Mouse (Mus musculus): ENCODE results near the gene Timm44. TPM values are rescaled to one million over a fixed set of nuclear protein-coding genes. Genes with fewer than 3 reads are reported as not detected.

Timm44 gene
- total and polyA plus RNA-seq, 3 experiments, result 174 to 199 TPM; not detected in 1

- Histone ChIP-seq H3K9ac (ENCODE audit: control insufficient read depth, low read depth, low read length, poor library complexity, severe bottlenecking) (no peak overlapping the region), H3K9me3 (replicated peaks; ENCODE audit: insufficient read depth, low read length) (no peaks in the 10 kb centered on the region), H3K36me3 (ENCODE audit: control insufficient read depth in 1 of 2, insufficient read depth in 2 of 2, low read length in 2 of 2) (peaks cover 2 to 4% of the 10 kb centered on the region in 2 experiments; a peak in 1 of 4 replicates), H3K4me3 (ENCODE audit: control insufficient read depth in 1 of 2, insufficient read depth in 1 of 2, low read depth in 2 of 2, low read length in 2 of 2) (no peak overlapping the region), H3K79me2 (ENCODE audit: control insufficient read depth, insufficient read depth, low read length, poor library complexity) (no peaks in the 10 kb centered on the region; the same call in 1 of the 2 replicates), H3K27me3 (ENCODE audit: control insufficient read depth in 1 of 2, insufficient read depth in 2 of 2, low read length in 2 of 2) (no peaks in the 10 kb centered on the region), H3K4me1 (ENCODE audit: control insufficient read depth in 1 of 2, insufficient read depth in 2 of 2, low read length in 2 of 2) (peaks cover 0 to 9% of the 10 kb centered on the region in 2 experiments; a peak in 2 of 4 replicates), H3K27ac (ENCODE audit: control insufficient read depth, low read depth, low read length) (no peak overlapping the region)
- TF ChIP-seq TBP (IDR thresholded peaks at IDR 0.05; ENCODE audit: low read depth, low read length), result no peak
- TF ChIP-seq MYC (IDR thresholded peaks at IDR 0.05; ENCODE audit: low read depth, low read length), result no peak
- no peak for TF ChIP-seq USF2 (IDR thresholded peaks at IDR 0.05; ENCODE audit: borderline replicate concordance in 1 of 2, insufficient read depth in 1 of 2, low read depth in 1 of 2, low read length in 2 of 2)
- TF ChIP-seq JUND (IDR thresholded peaks at IDR 0.05; ENCODE audit: low read depth, low read length), result no peak
- no peak for TF ChIP-seq HCFC1 (IDR thresholded peaks at IDR 0.05; ENCODE audit: low read depth, low read length)
- TF ChIP-seq ZKSCAN1 (IDR thresholded peaks at IDR 0.05; ENCODE audit: low read depth, low read length), result no peak
- no peak for TF ChIP-seq ZNF384 (IDR thresholded peaks at IDR 0.05; ENCODE audit: low read depth, low read length)
- TF ChIP-seq UBTF (IDR thresholded peaks at IDR 0.05; ENCODE audit: borderline replicate concordance, insufficient read depth, low read depth, low read length), result no peak
- no peak for TF ChIP-seq RAD21 (IDR thresholded peaks at IDR 0.05; ENCODE audit: low read depth, low read length)
- TF ChIP-seq EP300 (IDR thresholded peaks at IDR 0.05; ENCODE audit: low read depth in 1 of 2, low read length in 2 of 2), result no peak
- TF ChIP-seq USF1 (IDR thresholded peaks at IDR 0.05; ENCODE audit: low read depth, low read length), result no peak
- no peak for TF ChIP-seq NELFE (IDR thresholded peaks at IDR 0.05; ENCODE audit: low read depth, low read length)
- no peak for TF ChIP-seq BHLHE40 (IDR thresholded peaks at IDR 0.05; ENCODE audit: borderline replicate concordance, low read depth, low read length)
- TF ChIP-seq MXI1 (IDR thresholded peaks at IDR 0.05; ENCODE audit: low read depth, low read length), result no peak
- TF ChIP-seq E2F4 (IDR thresholded peaks at IDR 0.05; ENCODE audit: borderline replicate concordance, low read depth, low read length), result no peak
- no peak for TF ChIP-seq CHD1 (IDR thresholded peaks at IDR 0.05; ENCODE audit: low read depth, low read length)
- no peak for TF ChIP-seq CTCF (IDR thresholded peaks at IDR 0.05 in 2 of 3, conservative IDR thresholded peaks at IDR 0.05 in 1 of 3; ENCODE audit: control insufficient read depth in 1 of 3, insufficient read depth in 1 of 3, low read depth in 2 of 3, low read length in 3 of 3, poor library complexity in 1 of 3, severe bottlenecking in 1 of 3)
- no peak for TF ChIP-seq POLR2A (IDR thresholded peaks at IDR 0.05; ENCODE audit: control insufficient read depth in 1 of 2, insufficient read depth in 1 of 2, low read depth in 1 of 2, low read length in 2 of 2, poor library complexity in 1 of 2)
- no peak for TF ChIP-seq SMC3 (IDR thresholded peaks at IDR 0.05; ENCODE audit: low read depth, low read length)
- no peak for DNase-seq (ENCODE audit: low read depth, low spot score)
These were observed 28.5 kb downstream of the Timm44 start for GRCm38 (mm10) chr8:4247241-4247640.

GRCm38 (mm10) chr8:4245737-4246136, 30.0 kb downstream of the Timm44 start:
- Histone ChIP-seq H3K27me3 (ENCODE audit: control insufficient read depth in 1 of 2, insufficient read depth in 2 of 2, low read length in 2 of 2) (no peaks in the 10 kb centered on the region), H3K4me1 (ENCODE audit: control insufficient read depth in 1 of 2, insufficient read depth in 2 of 2, low read length in 2 of 2) (no peaks in the 10 kb centered on the region), H3K27ac (ENCODE audit: control insufficient read depth, low read depth, low read length) (no peak overlapping the region), H3K36me3 (ENCODE audit: control insufficient read depth in 1 of 2, insufficient read depth in 2 of 2, low read length in 2 of 2) (peaks cover under 1 to 6% of the 10 kb centered on the region in 2 experiments; a peak in 3 of 4 replicates), H3K4me3 (ENCODE audit: control insufficient read depth in 1 of 2, insufficient read depth in 1 of 2, low read depth in 2 of 2, low read length in 2 of 2) (no peak overlapping the region), H3K79me2 (ENCODE audit: control insufficient read depth, insufficient read depth, low read length, poor library complexity) (peaks cover 10% of the 10 kb centered on the region), H3K9ac (ENCODE audit: control insufficient read depth, low read depth, low read length, poor library complexity, severe bottlenecking) (no peak overlapping the region), H3K9me3 (replicated peaks; ENCODE audit: insufficient read depth, low read length) (no peaks in the 10 kb centered on the region)
- DNase-seq (ENCODE audit: low read depth, low spot score), result no peak
- no peak for TF ChIP-seq RCOR1 (IDR thresholded peaks at IDR 0.05; ENCODE audit: low read depth, low read length)
- TF ChIP-seq NELFE (IDR thresholded peaks at IDR 0.05; ENCODE audit: low read depth, low read length), result no peak
- no peak for TF ChIP-seq MXI1 (IDR thresholded peaks at IDR 0.05; ENCODE audit: low read depth, low read length)
- no peak for TF ChIP-seq NRF1 (IDR thresholded peaks at IDR 0.05; ENCODE audit: insufficient read depth, low read depth, low read length, poor library complexity, severe bottlenecking)
- TF ChIP-seq MAFK (IDR thresholded peaks at IDR 0.05; ENCODE audit: borderline replicate concordance, low read depth, low read length), result no peak
- no peak for TF ChIP-seq USF1 (IDR thresholded peaks at IDR 0.05; ENCODE audit: low read depth, low read length)
- TF ChIP-seq SIN3A (IDR thresholded peaks at IDR 0.05; ENCODE audit: low read length), result no peak
- no peak for TF ChIP-seq CTCF (IDR thresholded peaks at IDR 0.05 in 2 of 3, conservative IDR thresholded peaks at IDR 0.05 in 1 of 3; ENCODE audit: control insufficient read depth in 1 of 3, insufficient read depth in 1 of 3, low read depth in 2 of 3, low read length in 3 of 3, poor library complexity in 1 of 3, severe bottlenecking in 1 of 3)
- TF ChIP-seq CHD1 (IDR thresholded peaks at IDR 0.05; ENCODE audit: low read depth, low read length), result no peak
- TF ChIP-seq MEF2A (IDR thresholded peaks at IDR 0.05; ENCODE audit: extremely low read depth, insufficient replicate concordance, low read depth, low read length, poor library complexity, severe bottlenecking), result no peak
- no peak for TF ChIP-seq GABPA (IDR thresholded peaks at IDR 0.05; ENCODE audit: low read depth, low read length)
